Mouse (Mus musculus) liver, adult 2 months (tissue): ENCODE measurements at regions not wholly inside any gene's neighbourhood (a gene's known extent, or its start where the extent isn't known, plus 50 kb on each side); places are given as distances from the start of the nearest gene placed in this dataset.

ENCODE experiments used
- CTCF ChIP-seq: fragments of 200-500 bp; IDR thresholded peaks from 2 replicates; pipeline ENCODE4 v1.5.1; 2011; ENCODE audit warnings: low read depth, low read length, control low read depth
- POLR2A ChIP-seq: fragments of 200-500 bp; IDR thresholded peaks from 2 replicates; pipeline ENCODE4 v1.6.1; 2011; ENCODE audit warnings: low read length, control low read depth; ENCODE audit not compliant: insufficient read depth; ENCODE audit errors: extremely low read depth

DNA sequence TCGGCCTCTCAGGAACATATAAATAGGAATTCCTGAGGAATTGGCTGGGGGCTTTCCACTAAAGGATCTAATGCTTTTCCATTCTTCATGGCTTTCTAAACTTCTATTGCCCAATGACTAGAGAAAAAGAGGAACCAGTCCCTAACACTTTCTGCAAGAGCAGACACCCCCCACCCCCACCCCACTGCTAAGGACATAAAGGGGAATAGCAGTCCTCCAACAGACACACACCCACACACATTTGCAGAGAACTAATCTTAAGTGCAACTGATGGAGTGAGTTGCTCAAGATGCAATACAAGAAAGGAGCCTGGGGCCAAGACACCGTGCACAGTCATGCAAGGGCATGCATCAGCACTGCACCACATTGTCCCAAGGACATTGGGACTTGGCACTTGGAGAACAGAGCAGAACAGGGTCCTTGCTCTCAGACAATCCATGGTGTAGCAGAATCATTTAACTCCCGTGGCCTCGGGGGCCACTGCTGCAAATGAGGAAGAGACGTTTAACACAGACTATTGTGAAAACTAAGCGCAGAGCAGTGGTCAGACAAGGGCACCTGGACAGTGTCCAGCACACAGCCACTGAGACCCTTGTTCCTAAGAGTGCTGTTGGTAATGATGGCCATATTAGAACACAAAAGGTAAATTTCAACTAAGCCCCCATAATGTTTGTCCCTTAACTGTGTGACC lies 161.1 kb downstream of the Xpnpep1 start:
- TF ChIP-seq CTCF: no peak
- no peak for TF ChIP-seq POLR2A
